Mouse (Mus musculus) heart, postnatal 0 days (tissue): ENCODE data around the gene Tango2.

Experiments used
- CTCF ChIP-seq: IDR thresholded peaks from 2 replicates; pipeline ENCODE4 v1.5.1; 2016; ENCODE audit warnings: antibody characterized with exemption, control low read depth, low read depth
- EP300 ChIP-seq: IDR thresholded peaks from 2 replicates; pipeline ENCODE4 v1.6.1; 2016; ENCODE audit warnings: antibody characterized with exemption, low read depth

GRCm38 (mm10) chr16:18318992-18319391 is 28.9 kb downstream of the Tango2 start:
- TF ChIP-seq CTCF (no peak), EP300 (no peak)
